Comparison of ENCODE assay signal across 8 mouse cellular contexts in genomic region chr10:68249355-68249782, GRCm38 (mm10). TPM values are rescaled to one million over a fixed set of nuclear protein-coding genes. Genes with fewer than 3 reads are reported as not detected.
DNase-seq lines count a peak whose midpoint lies in the region; ATAC-seq and TF ChIP-seq lines count a peak whose summit lies in the region.

No protein-coding gene starts in this region.

- 0 out of 2 replicates have a peak, but pooled peaks cover 5% of the 10 kb centered on the region for H3K36me3 ChIP-seq in hindbrain, embryonic 10.5 days
- H3K36me3 ChIP-seq in hindbrain, postnatal 0 days (ENCODE audit: insufficient read depth, low read length), result no peaks in the 10 kb centered on the region
- peaks cover 17% of the 10 kb centered on the region for H3K36me3 ChIP-seq in C2C12 (ENCODE audit: control insufficient read depth, insufficient read depth)
- H3K36me3 ChIP-seq in liver, embryonic 15.5 days (replicated peaks), result no peaks in the 10 kb centered on the region

- H3ac ChIP-seq in C2C12 (ENCODE audit: control insufficient read depth, insufficient read length, low read depth), result no peak overlapping the region

- H3K79me2 ChIP-seq in C2C12 (ENCODE audit: control insufficient read depth, insufficient read depth), result peaks cover 57% of the 10 kb centered on the region

- ATAC-seq in hindbrain, postnatal 0 days, result no peak
- peak; percentile 31; the same call in 1 of the 2 replicates for ATAC-seq in liver, embryonic 15.5 days (ENCODE audit: insufficient read depth)

- no peak for TF ChIP-seq CTCF in hindbrain, postnatal 0 days (IDR thresholded peaks at IDR 0.05; ENCODE audit: low read depth)
- no peak for TF ChIP-seq CTCF in C2C12 (IDR thresholded peaks at IDR 0.05; ENCODE audit: control insufficient read depth, insufficient read depth, insufficient read length)

- WGBS in hindbrain, embryonic 10.5 days, result 55% methylated on average over 6 of the region's 6 CpGs
- 54% methylated on average over 6 of the region's 6 CpGs for WGBS in hindbrain, postnatal 0 days
- 15% methylated on average over 6 of the region's 6 CpGs for WGBS in liver, embryonic 15.5 days (ENCODE audit: insufficient replicate concordance)

- H3K27me3 ChIP-seq in hindbrain, embryonic 10.5 days (ENCODE audit: insufficient read depth, poor library complexity, severe bottlenecking), result no peaks in the 10 kb centered on the region
- no peaks in the 10 kb centered on the region for H3K27me3 ChIP-seq in hindbrain, postnatal 0 days (ENCODE audit: insufficient read depth, low read length)
- no peaks in the 10 kb centered on the region for H3K27me3 ChIP-seq in C2C12 (ENCODE audit: control insufficient read depth, insufficient read depth, insufficient read length)
- no peaks in the 10 kb centered on the region for H3K27me3 ChIP-seq in liver, embryonic 15.5 days

- H3K4me2 ChIP-seq in hindbrain, postnatal 0 days (ENCODE audit: low read depth, low read length), result no peak overlapping the region
- H3K4me2 ChIP-seq in liver, embryonic 15.5 days, result no peak overlapping the region

- no peak overlapping the region for H3K4me3 ChIP-seq in hindbrain, embryonic 10.5 days
- H3K4me3 ChIP-seq in hindbrain, postnatal 0 days (ENCODE audit: low read length), result no peak overlapping the region
- H3K4me3 ChIP-seq in C2C12 (ENCODE audit: insufficient read depth, poor library complexity, severe bottlenecking), result no peak overlapping the region
- no peak overlapping the region for H3K4me3 ChIP-seq in brown adipose tissue, adult 24 weeks (ENCODE audit: insufficient read depth, low read depth, low read length)
- no peak overlapping the region for H3K4me3 ChIP-seq in liver, embryonic 15.5 days (replicated peaks)

- H3K9me3 ChIP-seq in hindbrain, embryonic 10.5 days, result no peaks in the 10 kb centered on the region
- H3K9me3 ChIP-seq in hindbrain, postnatal 0 days (ENCODE audit: low read length), result no peaks in the 10 kb centered on the region
- no peaks in the 10 kb centered on the region for H3K9me3 ChIP-seq in liver, embryonic 15.5 days (replicated peaks)

- peak; percentile 4 for DNase-seq in hindbrain, embryonic 10.5 days (ENCODE audit: low spot score)
- no peak for DNase-seq in hindbrain, postnatal 0 days (ENCODE audit: low spot score)
- peak; percentile 61 for DNase-seq in yolk sac, embryonic 10.5 days (ENCODE audit: low spot score)
- no peak for DNase-seq in frontal cortex, postnatal 14 days (ENCODE audit: low spot score in 2 of 2)
- DNase-seq in embryo, embryonic 10.5 days (ENCODE audit: low spot score), result no peak

- no peak overlapping the region for H3K9ac ChIP-seq in hindbrain, postnatal 0 days (replicated peaks; ENCODE audit: low read length)
- no peak overlapping the region for H3K9ac ChIP-seq in liver, embryonic 15.5 days

- H3K27ac ChIP-seq in hindbrain, embryonic 10.5 days, result peak overlapping the region; percentile 40; the same call in 1 of the 2 replicates
- H3K27ac ChIP-seq in hindbrain, postnatal 0 days, result no peak overlapping the region
- H3K27ac ChIP-seq in brown adipose tissue, adult 24 weeks (replicated peaks; ENCODE audit: low read depth, low read length), result peak overlapping the region; percentile 49
- H3K27ac ChIP-seq in liver, embryonic 15.5 days (replicated peaks), result no peak overlapping the region

- peaks cover 15% of the 10 kb centered on the region for H3K79me3 ChIP-seq in C2C12 (ENCODE audit: low read depth)

- H3K4me1 ChIP-seq in hindbrain, embryonic 10.5 days (replicated peaks), result peaks cover 18% of the 10 kb centered on the region
- H3K4me1 ChIP-seq in hindbrain, postnatal 0 days (ENCODE audit: insufficient read depth, low read length), result no peaks in the 10 kb centered on the region
- H3K4me1 ChIP-seq in brown adipose tissue, adult 24 weeks (ENCODE audit: control insufficient read depth, insufficient read depth, insufficient read length, low read length), result peaks cover 8% of the 10 kb centered on the region
- H3K4me1 ChIP-seq in liver, embryonic 15.5 days (replicated peaks), result peaks cover 10% of the 10 kb centered on the region

TF ChIP-seq in C2C12, 6 proteins besides CTCF, POLR2A, EP300 and RAD21:
- TF ChIP-seq CEBPB (IDR thresholded peaks at IDR 0.05; ENCODE audit: low read depth), result no peak
- TF ChIP-seq FOSL1 (IDR thresholded peaks at IDR 0.05; ENCODE audit: insufficient read depth, low read length, poor library complexity, severe bottlenecking), result peak; percentile 21

RNA-seq across cellular contexts. Expression of gene Arid5b, which starts 29.2 kb away (rescaled TPM):
- 11.7 and 14.2 TPM in 2 replicates for polyA plus RNA-seq in hindbrain, embryonic 10.5 days (2016; fragmentation: Nextera tagmentation; extraction: Ambion mirVana)
- 12.7 and 13.8 TPM in 2 replicates for total RNA-seq in hindbrain, postnatal 0 days (2014; rRNA removed)
- polyA plus RNA-seq in hindbrain, postnatal 0 days (2015; fragmentation: Nextera tagmentation; extraction: Ambion mirVana), result 13.1 and 13.3 TPM in 2 replicates
- polyA plus RNA-seq in C2C12 (2012; fragmentation: generic; extraction: Trizol), result 6.0 TPM
- polyA plus RNA-seq in brown adipose tissue, adult 24 weeks (2012; ENCODE audit: insufficient read depth, insufficient read length, missing spikeins), result 5.0 and 8.5 TPM in 2 replicates
- 5.8 and 7.3 TPM in 2 replicates for polyA plus RNA-seq in liver, embryonic 15.5 days (2015; fragmentation: Nextera tagmentation; extraction: Ambion mirVana)

Comparison
In these comparisons a context has a peak if more than half of its experiments do, and no peak if none do; other contexts are left out.
1. DNase-seq: peak in hindbrain, embryonic 10.5 days (single experiment) and yolk sac, embryonic 10.5 days (single experiment); none in hindbrain, postnatal 0 days (single experiment), frontal cortex, postnatal 14 days (0 of 2) and embryo, embryonic 10.5 days (single experiment).
2. H3K27ac ChIP-seq: peak in hindbrain, embryonic 10.5 days (single experiment) and brown adipose tissue, adult 24 weeks (single experiment); none in hindbrain, postnatal 0 days (single experiment) and liver, embryonic 15.5 days (single experiment).